Mouse (Mus musculus) liver, embryonic 13.5 days (tissue): ENCODE data around the gene Fads6. TPM values are rescaled to one million over a fixed set of nuclear protein-coding genes. Genes with fewer than 3 reads are reported as not detected.

ENCODE experiments used
- ATAC-seq: fragments of 200-750 bp; cut with Nextera tagmentation; 2 replicates; pipeline ENCODE4 v1.8.0; 2017; ENCODE audit warnings: low read depth, mild to moderate bottlenecking, moderate number of reproducible peaks, moderate library complexity
- DNase-seq: peaks from one replicate; pipeline ENCODE4 v3.0.0; 2022
- H3K27ac ChIP-seq: fragments of 300-500 bp; sonication (generic); 2 replicates; pipeline ENCODE4 v1.5.1; 2015; ENCODE audit warnings: moderate library complexity, mild to moderate bottlenecking, inconsistent platforms
- H3K27me3 ChIP-seq: fragments of 300-500 bp; sonication (generic); 2 replicates; pipeline ENCODE4 v1.6.1; 2015; ENCODE audit warnings: mild to moderate bottlenecking, inconsistent platforms
- H3K36me3 ChIP-seq: fragments of 300-500 bp; sonication (generic); 2 replicates; pipeline ENCODE4 v1.6.1; 2015; ENCODE audit warnings: mild to moderate bottlenecking, inconsistent platforms
- H3K4me1 ChIP-seq: fragments of 300-500 bp; sonication (generic); replicated peaks from 2 replicates; pipeline ENCODE4 v1.6.1; 2015; ENCODE audit warnings: inconsistent platforms
- H3K4me2 ChIP-seq: fragments of 300-500 bp; sonication (generic); 2 replicates; pipeline ENCODE4 v1.6.1; 2015; ENCODE audit warnings: inconsistent platforms, mild to moderate bottlenecking, moderate library complexity
- H3K4me3 ChIP-seq: fragments of 300-500 bp; sonication (generic); replicated peaks from 2 replicates; pipeline ENCODE4 v1.5.1; 2015; ENCODE audit warnings: mild to moderate bottlenecking, inconsistent platforms
- H3K9ac ChIP-seq: fragments of 300-500 bp; sonication (generic); 2 replicates; pipeline ENCODE4 v1.6.1; 2015; ENCODE audit warnings: mild to moderate bottlenecking, inconsistent platforms
- H3K9me3 ChIP-seq: fragments of 300-500 bp; sonication (generic); replicated peaks from 2 replicates; pipeline ENCODE4 v1.6.1; 2016; ENCODE audit warnings: inconsistent platforms
- WGBS: fragments of 180-500 bp; shearing (Covaris S2); methylation state at CpG from one replicate; pipeline ENCODE4 v1.1.7; 2015; ENCODE audit not compliant: insufficient replicate concordance; 5-methylcytosine and 5-hydroxymethylcytosine counted together
- polyA plus RNA-seq: library from polyadenylated mRNA; unstranded; fragments of >200 nt; fragmentation: Nextera tagmentation; extraction: Ambion mirVana; gene quantifications from 2 replicates; pipeline ENCODE4 v1.2.1, GENCODE M21; 2015

The Fads6 gene
- polyA plus RNA-seq, 1 experiment from 2014 or later, result 2.0 TPM

GRCm38 (mm10) chr11:115247945-115248344 lies 49.5 kb downstream of the Fads6 start:
- Histone ChIP-seq H3K9ac (no peak overlapping the region), H3K27ac (no peak overlapping the region), H3K36me3 (no peaks in the 10 kb centered on the region), H3K27me3 (peaks cover 70% of the 10 kb centered on the region), H3K4me1 (peaks cover 35% of the 10 kb centered on the region), H3K4me2 (no peak overlapping the region), H3K9me3 (no peaks in the 10 kb centered on the region), H3K4me3 (no peak overlapping the region)
- WGBS, result 40% methylated on average over 6 of the region's 6 CpGs
- no peak for DNase-seq
- no peak for ATAC-seq

DNA sequence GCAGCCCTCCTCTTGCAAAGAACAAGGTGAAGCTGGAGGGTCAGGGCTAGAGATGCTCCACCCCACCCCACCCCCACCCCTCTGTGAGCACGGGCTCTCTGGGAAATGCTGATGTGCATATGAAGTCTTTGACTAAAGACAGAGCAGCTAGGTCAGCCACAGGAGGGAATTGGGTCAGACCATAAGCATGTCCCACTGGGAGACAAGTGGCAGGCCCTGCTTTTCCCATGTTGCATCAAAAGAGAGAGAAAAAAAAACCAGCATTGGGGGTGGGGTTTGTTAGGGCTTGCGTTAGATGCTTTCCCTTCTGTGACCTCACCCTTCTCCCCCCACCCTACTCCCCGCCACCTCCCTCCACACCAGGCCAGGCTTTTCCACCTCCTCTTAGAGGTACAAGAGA lies 50.2 kb downstream of the Fads6 start:
- H3K4me1 ChIP-seq, result peaks cover 35% of the 10 kb centered on the region
- no peak overlapping the region for H3K4me3 ChIP-seq
- ATAC-seq, result no peak
- H3K27ac ChIP-seq, result no peak overlapping the region
- H3K27me3 ChIP-seq, result peaks cover 63% of the 10 kb centered on the region
- no peaks in the 10 kb centered on the region for H3K9me3 ChIP-seq
- no peak overlapping the region for H3K9ac ChIP-seq
- no peaks in the 10 kb centered on the region for H3K36me3 ChIP-seq
- no peak overlapping the region for H3K4me2 ChIP-seq
- no peak for DNase-seq
- 26% methylated on average over 3 of the region's 3 CpGs for WGBS

DNA sequence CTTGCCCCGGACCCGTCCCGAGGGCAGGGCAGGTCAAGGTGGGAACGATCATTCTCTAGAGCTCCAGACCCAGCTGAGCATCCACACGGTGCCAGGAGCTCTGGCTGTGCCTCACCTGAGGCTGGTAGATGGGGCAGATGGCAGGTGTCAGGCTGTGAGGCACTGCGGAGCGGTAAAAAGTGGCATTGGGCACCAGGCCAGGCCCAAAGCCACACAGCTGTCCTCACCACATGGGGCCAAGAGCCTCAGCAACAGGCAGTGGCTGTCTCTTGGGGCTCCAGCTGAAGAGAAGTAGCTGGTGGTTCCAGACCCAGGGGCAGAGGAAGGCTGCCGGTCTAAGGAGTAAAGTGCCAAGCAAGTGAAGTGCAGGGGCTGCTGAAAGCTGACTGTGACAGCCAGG lies 51.1 kb downstream of the Fads6 start:
- Histone ChIP-seq H3K4me3 (no peak overlapping the region), H3K9ac (no peak overlapping the region), H3K27ac (no peak overlapping the region), H3K4me2 (no peak overlapping the region), H3K9me3 (no peaks in the 10 kb centered on the region), H3K4me1 (peaks cover 35% of the 10 kb centered on the region), H3K36me3 (no peaks in the 10 kb centered on the region), H3K27me3 (peaks cover 56% of the 10 kb centered on the region)
- WGBS, result 71% methylated on average over 8 of the region's 8 CpGs
- DNase-seq, result no peak
- no peak for ATAC-seq

DNA sequence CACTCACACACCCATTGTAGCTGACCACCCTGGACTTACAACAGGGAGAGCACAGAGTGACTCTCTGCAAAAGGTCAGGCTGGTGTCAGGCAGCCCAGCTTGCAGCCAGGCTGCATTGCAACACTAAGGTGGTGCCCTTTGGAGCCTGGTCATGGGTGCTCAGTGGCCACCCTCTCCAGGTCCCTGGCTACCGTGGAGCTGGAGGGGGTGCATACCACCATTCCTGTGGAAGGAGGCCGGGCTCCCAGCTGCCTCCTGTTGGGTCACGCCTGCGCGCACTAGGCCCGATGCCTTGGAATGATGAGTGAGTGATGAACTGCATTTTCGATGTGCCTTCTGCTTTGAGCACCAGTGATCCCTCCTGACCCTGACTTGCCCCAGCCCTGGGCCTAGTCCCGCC lies 52.6 kb downstream of the Fads6 start:
- Histone ChIP-seq H3K27me3 (peaks cover 41% of the 10 kb centered on the region), H3K9ac (no peak overlapping the region), H3K4me2 (no peak overlapping the region), H3K4me3 (no peak overlapping the region), H3K27ac (peak overlapping the region; percentile 45; the same call in 1 of the 2 replicates), H3K9me3 (no peaks in the 10 kb centered on the region), H3K36me3 (no peaks in the 10 kb centered on the region), H3K4me1 (peaks cover 28% of the 10 kb centered on the region)
- 73% methylated on average over 8 of the region's 8 CpGs for WGBS
- DNase-seq (no peak), ATAC-seq (peak; percentile 71)

GRCm38 (mm10) chr11:115243783-115244182 lies 53.7 kb downstream of the Fads6 start:
- 79% methylated on average over 12 of the region's 12 CpGs for WGBS
- Histone ChIP-seq H3K27me3 (peaks cover 30% of the 10 kb centered on the region), H3K27ac (peak overlapping the region; percentile 40), H3K4me2 (no peak overlapping the region), H3K4me3 (no peak overlapping the region), H3K4me1 (peaks cover 27% of the 10 kb centered on the region), H3K9me3 (no peaks in the 10 kb centered on the region), H3K9ac (no peak overlapping the region), H3K36me3 (no peaks in the 10 kb centered on the region)
- DNase-seq (no peak), ATAC-seq (peak; percentile 37; the same call in 1 of the 2 replicates)

- DNase-seq (no peak), ATAC-seq (no peak)
- Histone ChIP-seq H3K4me1 (peaks cover 24% of the 10 kb centered on the region), H3K9me3 (no peaks in the 10 kb centered on the region), H3K36me3 (no peaks in the 10 kb centered on the region), H3K27me3 (peaks cover 20% of the 10 kb centered on the region), H3K4me3 (no peak overlapping the region), H3K27ac (no peak overlapping the region), H3K4me2 (no peak overlapping the region), H3K9ac (no peak overlapping the region)
- 72% methylated on average over 3 of the region's 3 CpGs for WGBS
Measured at GRCm38 (mm10) chr11:115242746-115243145, 54.7 kb downstream of the Fads6 start.

- peaks cover 21% of the 10 kb centered on the region for H3K4me1 ChIP-seq
- H3K36me3 ChIP-seq, result no peaks in the 10 kb centered on the region
- no peak overlapping the region for H3K9ac ChIP-seq
- no peak overlapping the region for H3K4me3 ChIP-seq
- no peak overlapping the region for H3K27ac ChIP-seq
- DNase-seq, result no peak
- no peak overlapping the region for H3K4me2 ChIP-seq
- H3K9me3 ChIP-seq, result no peaks in the 10 kb centered on the region
- no peak for ATAC-seq
- 80% methylated on average over 11 of the region's 11 CpGs for WGBS
- peaks cover 6% of the 10 kb centered on the region for H3K27me3 ChIP-seq
Measured at GRCm38 (mm10) chr11:115241402-115241801, 56.1 kb downstream of the Fads6 start.

DNA sequence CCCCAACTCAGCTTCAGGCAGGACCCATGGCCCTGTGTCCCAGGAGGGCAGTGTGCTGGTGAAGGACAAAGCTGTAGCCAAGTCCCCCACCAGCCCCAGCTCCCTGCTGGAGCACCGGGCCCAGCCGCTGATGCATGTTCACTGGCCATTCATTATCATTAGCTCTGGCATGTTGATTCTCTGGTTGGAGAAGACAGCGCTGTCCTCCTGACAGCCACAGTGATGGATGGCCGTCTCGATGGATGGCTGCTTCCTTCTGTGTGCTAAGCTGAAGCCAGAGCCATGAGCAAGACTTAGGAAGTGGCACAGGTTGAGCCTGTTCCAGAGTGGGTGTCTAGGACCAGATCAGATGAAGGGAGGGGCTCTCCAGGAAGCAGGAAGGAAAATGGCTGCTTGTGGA lies 60.9 kb downstream of the Fads6 start:
- DNase-seq, result no peak
- Histone ChIP-seq H3K4me2 (no peak overlapping the region), H3K27me3 (no peaks in the 10 kb centered on the region), H3K4me3 (no peak overlapping the region), H3K27ac (no peak overlapping the region), H3K9me3 (no peaks in the 10 kb centered on the region), H3K4me1 (peaks cover 23% of the 10 kb centered on the region), H3K9ac (no peak overlapping the region), H3K36me3 (no peaks in the 10 kb centered on the region)
- 53% methylated on average over 5 of the region's 5 CpGs for WGBS
- no peak for ATAC-seq

GRCm38 (mm10) chr11:115234320-115235044 lies 63.0 kb downstream of the Fads6 start:
- Histone ChIP-seq H3K4me3 (no peak overlapping the region), H3K27ac (no peak overlapping the region), H3K4me2 (no peak overlapping the region), H3K27me3 (no peaks in the 10 kb centered on the region), H3K9ac (no peak overlapping the region), H3K36me3 (no peaks in the 10 kb centered on the region), H3K9me3 (no peaks in the 10 kb centered on the region), H3K4me1 (peaks cover 30% of the 10 kb centered on the region)
- WGBS, result 82% methylated on average over 15 of the region's 15 CpGs
- no peak for ATAC-seq
- no peak for DNase-seq

DNA sequence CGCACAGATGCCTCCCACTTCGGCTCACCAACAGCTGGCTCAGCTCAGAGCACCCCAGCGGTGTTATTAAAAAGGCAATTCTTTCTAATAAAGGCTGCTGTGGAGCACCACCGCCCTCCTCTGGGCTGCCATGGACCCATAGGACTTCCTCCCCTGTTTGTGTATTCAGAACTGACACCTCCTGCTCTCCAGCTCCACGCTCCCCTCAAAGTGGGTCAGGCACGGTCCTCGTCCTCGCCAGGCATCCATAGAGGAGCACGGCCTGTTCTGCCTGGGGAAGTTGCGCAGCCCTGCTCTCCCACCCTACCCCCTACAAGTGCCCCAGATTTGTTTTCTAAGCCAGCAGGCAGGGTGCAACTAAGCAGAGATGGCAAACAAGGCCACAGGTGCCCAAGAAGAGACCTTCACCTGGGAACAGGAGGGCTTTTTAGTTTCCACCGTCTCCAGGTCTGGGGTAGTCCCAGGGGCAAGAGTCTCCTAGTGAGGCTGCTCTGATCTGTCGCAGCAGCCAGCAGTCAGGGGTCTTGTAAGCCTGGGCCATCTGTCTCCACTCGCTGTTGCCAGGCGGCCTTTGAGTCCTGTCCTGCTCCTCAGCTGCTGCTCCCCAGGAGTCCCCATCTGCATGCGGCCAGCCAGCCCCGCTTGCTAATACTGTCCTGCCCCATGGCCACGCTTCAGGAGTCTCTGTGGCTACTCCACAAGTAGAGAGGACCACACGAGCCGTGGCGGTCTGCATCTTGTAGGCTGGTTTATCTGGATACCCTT lies 63.8 kb downstream of the Fads6 start:
- DNase-seq (no peak), ATAC-seq (no peak)
- H3K9ac ChIP-seq, result no peak overlapping the region
- 77% methylated on average over 20 of the region's 20 CpGs for WGBS
- no peaks in the 10 kb centered on the region for H3K9me3 ChIP-seq
- H3K27ac ChIP-seq, result no peak overlapping the region
- peaks cover 31% of the 10 kb centered on the region for H3K4me1 ChIP-seq
- no peaks in the 10 kb centered on the region for H3K36me3 ChIP-seq
- no peak overlapping the region for H3K4me2 ChIP-seq
- no peaks in the 10 kb centered on the region for H3K27me3 ChIP-seq
- no peak overlapping the region for H3K4me3 ChIP-seq

DNA sequence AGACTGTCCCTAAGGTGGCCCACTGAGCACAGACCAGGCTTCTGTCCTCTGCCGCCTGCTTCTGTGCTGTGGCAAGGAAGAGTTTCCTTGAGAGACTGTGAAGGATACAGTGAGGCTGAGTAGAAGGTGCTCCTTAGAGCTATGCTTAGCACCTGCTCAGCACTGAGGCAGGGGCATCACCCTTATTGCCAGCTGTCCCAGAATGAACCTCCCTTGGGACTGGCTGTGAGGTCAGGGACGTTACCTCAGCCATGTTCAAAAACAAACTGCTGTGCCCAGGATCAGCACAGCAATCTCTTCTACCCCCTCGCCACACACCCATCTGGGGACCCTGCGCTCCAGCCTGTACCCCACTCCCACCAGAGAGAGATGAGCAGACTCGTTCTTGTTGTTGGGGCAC lies 64.6 kb downstream of the Fads6 start:
- WGBS, result 75% methylated on average over 5 of the region's 5 CpGs
- Histone ChIP-seq H3K27ac (no peak overlapping the region), H3K4me3 (no peak overlapping the region), H3K9me3 (no peaks in the 10 kb centered on the region), H3K4me2 (no peak overlapping the region), H3K9ac (no peak overlapping the region), H3K27me3 (no peaks in the 10 kb centered on the region), H3K4me1 (peaks cover 39% of the 10 kb centered on the region), H3K36me3 (no peaks in the 10 kb centered on the region)
- ATAC-seq, result no peak
- no peak for DNase-seq
